Comparison of ENCODE assay signal across 18 mouse cellular contexts in the genomic region with DNA sequence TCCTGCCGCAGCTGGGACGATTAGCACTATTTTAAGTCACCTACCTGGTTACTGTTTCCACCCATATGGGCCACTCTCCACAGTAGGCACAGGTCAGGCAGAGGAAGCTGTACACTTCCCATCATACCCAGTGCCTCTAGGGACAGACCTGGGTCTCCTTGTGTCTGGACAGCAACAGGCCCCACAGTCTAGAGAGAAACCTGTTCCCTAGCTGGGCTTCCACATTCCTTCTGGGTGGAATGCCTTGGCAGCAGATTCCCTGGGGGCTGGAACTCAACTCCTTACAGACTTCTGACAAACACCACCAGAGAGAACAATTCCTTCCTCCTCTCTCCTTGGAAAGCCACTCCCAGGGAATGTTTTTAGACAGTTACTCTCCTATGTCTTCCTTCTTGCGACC.
DNase-seq lines count a peak whose midpoint lies in the region; ATAC-seq and TF ChIP-seq lines count a peak whose summit lies in the region.
"Had no signal": no experiment of that assay in that cellular context is flagged by ENCODE, and none has a peak within 500 bp of the region (broad histone marks: within the 10 kb centered on the region; RNA-seq: fewer than 3 reads in every experiment).

No protein-coding gene starts in this region.

- TF ChIP-seq CTCF in cerebellum, adult 2 months (IDR thresholded peaks at IDR 0.05; ENCODE audit: borderline replicate concordance, insufficient read depth, low read depth, low read length): no peak

- no peaks in the 10 kb centered on the region for H3K9me3 ChIP-seq in embryonic facial prominence, embryonic 10.5 days
- no peaks in the 10 kb centered on the region for H3K9me3 ChIP-seq in lung, embryonic 15.5 days
- H3K9me3 ChIP-seq in stomach, embryonic 15.5 days: no peaks in the 10 kb centered on the region
- H3K9me3 ChIP-seq: limb, embryonic 15.5 days; midbrain, embryonic 15.5 days had no signal

- ATAC-seq in lung, embryonic 15.5 days (ENCODE audit: borderline replicate concordance, extremely low read depth, low FRiP score, low TSS enrichment): peak; percentile 27; the same call in 1 of the 2 replicates
- 0 out of 2 replicates have a peak, but pooled peaks have one; percentile 33 for ATAC-seq in stomach, embryonic 15.5 days (ENCODE audit: insufficient read depth, low FRiP score, low read depth)
- ATAC-seq in activated CD4-positive, CD25-positive, alpha-beta regulatory T cell, adult 4 months: no peak
- ATAC-seq: hindbrain, postnatal 0 days; midbrain, embryonic 15.5 days; Patski had no signal

- H3K27ac ChIP-seq in embryonic facial prominence, embryonic 10.5 days (replicated peaks): no peak overlapping the region
- H3K27ac ChIP-seq in lung, embryonic 15.5 days: peak overlapping the region; percentile 71
- 0 out of 2 replicates have a peak overlapping the region, but pooled peaks have one; percentile 32 for H3K27ac ChIP-seq in stomach, embryonic 15.5 days
- H3K27ac ChIP-seq in cerebellum, adult 2 months (ENCODE audit: insufficient read depth, low read length): no peak overlapping the region
- H3K27ac ChIP-seq: hindbrain, postnatal 0 days; limb, embryonic 15.5 days; midbrain, embryonic 15.5 days had no signal

- H3K9ac ChIP-seq in lung, embryonic 15.5 days: no peak overlapping the region
- no peak overlapping the region for H3K9ac ChIP-seq in stomach, embryonic 15.5 days
- H3K9ac ChIP-seq: limb, embryonic 15.5 days; midbrain, embryonic 15.5 days had no signal

- DNase-seq in kidney, adult 9 months: peak; percentile 15
- DNase-seq in kidney, postnatal 36 days: no peak
- peak; percentile 22 for DNase-seq in embryonic facial prominence, embryonic 10.5 days (ENCODE audit: low spot score)
- no peak for DNase-seq in thymus, postnatal 4 days
- no peak for DNase-seq in cerebellum, adult 2 months
- DNase-seq: adrenal gland, adult 8-10 months; cerebellum, postnatal 36 days; gastrocnemius, postnatal 36 days; heart, postnatal 10 days; right cerebral cortex, postnatal 25 days had no signal

- WGBS in embryonic facial prominence, embryonic 10.5 days: 77% methylated on average over 3 of the region's 3 CpGs
- 50% methylated on average over 3 of the region's 3 CpGs for WGBS in lung, embryonic 15.5 days
- 67% methylated on average over 3 of the region's 3 CpGs for WGBS in stomach, embryonic 15.5 days
- WGBS in cerebellum, adult 2 months: 85% methylated on average over 3 of the region's 3 CpGs

- H3K4me3 ChIP-seq in embryonic facial prominence, embryonic 10.5 days: no peak overlapping the region
- no peak overlapping the region for H3K4me3 ChIP-seq in lung, embryonic 15.5 days
- no peak overlapping the region for H3K4me3 ChIP-seq in stomach, embryonic 15.5 days (replicated peaks)
- no peak overlapping the region for H3K4me3 ChIP-seq in cerebellum, adult 2 months (replicated peaks; ENCODE audit: insufficient read depth, low read depth, low read length)
- H3K4me3 ChIP-seq: limb, embryonic 15.5 days; midbrain, embryonic 15.5 days had no signal

- H3K27me3 ChIP-seq in embryonic facial prominence, embryonic 10.5 days (replicated peaks; ENCODE audit: low read depth, poor library complexity, severe bottlenecking): no peaks in the 10 kb centered on the region
- H3K27me3 ChIP-seq in lung, embryonic 15.5 days: no peaks in the 10 kb centered on the region
- H3K27me3 ChIP-seq in stomach, embryonic 15.5 days (replicated peaks): no peaks in the 10 kb centered on the region
- H3K27me3 ChIP-seq in cerebellum, adult 2 months (ENCODE audit: control insufficient read depth, insufficient read depth, low read length): no peaks in the 10 kb centered on the region
- H3K27me3 ChIP-seq: CH12.LX; limb, embryonic 15.5 days; midbrain, embryonic 15.5 days; Patski had no signal

- H3K4me2 ChIP-seq in lung, embryonic 15.5 days: no peak overlapping the region
- no peak overlapping the region for H3K4me2 ChIP-seq in stomach, embryonic 15.5 days
- H3K4me2 ChIP-seq: limb, embryonic 15.5 days; midbrain, embryonic 15.5 days had no signal

- H3K36me3 ChIP-seq in embryonic facial prominence, embryonic 10.5 days (replicated peaks): no peaks in the 10 kb centered on the region
- no peaks in the 10 kb centered on the region for H3K36me3 ChIP-seq in lung, embryonic 15.5 days
- H3K36me3 ChIP-seq in stomach, embryonic 15.5 days: no peaks in the 10 kb centered on the region
- H3K36me3 ChIP-seq: limb, embryonic 15.5 days; midbrain, embryonic 15.5 days had no signal

- no peak for TF ChIP-seq POLR2A in cerebellum, adult 2 months (IDR thresholded peaks at IDR 0.05; ENCODE audit: borderline replicate concordance, insufficient read depth, low read length)

- H3K4me1 ChIP-seq in embryonic facial prominence, embryonic 10.5 days: peaks cover 22% of the 10 kb centered on the region
- peaks cover 23% of the 10 kb centered on the region for H3K4me1 ChIP-seq in lung, embryonic 15.5 days
- peaks cover 30% of the 10 kb centered on the region for H3K4me1 ChIP-seq in stomach, embryonic 15.5 days
- peaks cover 4% of the 10 kb centered on the region; the same call in 1 of the 2 replicates for H3K4me1 ChIP-seq in cerebellum, adult 2 months (ENCODE audit: control insufficient read depth, insufficient read depth, low read length)
- H3K4me1 ChIP-seq: midbrain, embryonic 15.5 days had no signal

Comparison
In these comparisons a context has a peak if more than half of its experiments do, and no peak if none do; other contexts are left out.
1. DNase-seq: peak in kidney, adult 9 months (single experiment) and embryonic facial prominence, embryonic 10.5 days (single experiment); none in kidney, postnatal 36 days (0 of 2), thymus, postnatal 4 days (single experiment) and cerebellum, adult 2 months (0 of 2).
2. H3K27ac ChIP-seq: peak in lung, embryonic 15.5 days (single experiment) and stomach, embryonic 15.5 days (single experiment); none in embryonic facial prominence, embryonic 10.5 days (single experiment) and cerebellum, adult 2 months (single experiment).